Mouse (Mus musculus) left cerebral cortex, postnatal 4 days (tissue): Measurements from ENCODE around the gene Ube2s. TPM values are rescaled to one million over a fixed set of nuclear protein-coding genes. Genes with fewer than 3 reads are reported as not detected.
"Not testable (repeated sequence)": the region's sequence is repeated elsewhere in the genome, so short reads cannot be mapped to it uniquely, and the experiment has no call there.

ENCODE experiments used
- DNase-seq: peaks from one replicate; pipeline ENCODE4 v3.0.0-alpha.2; 2022
- intact Hi-C: fragments of 180-260 bp; cut with DNase I; formaldehyde crosslinking; loops from one replicate; pipeline ENCODE4 v1.15.1; 2025
- total RNA-seq, 2 experiments: library from RNA; stranded (reverse); gene quantifications; 2 replicates each; pipeline ENCODE4 v1.2.3; 2021

The Ube2s gene
- total RNA-seq, result 100 to 1,000 TPM; 176 to 203 TPM

DNA sequence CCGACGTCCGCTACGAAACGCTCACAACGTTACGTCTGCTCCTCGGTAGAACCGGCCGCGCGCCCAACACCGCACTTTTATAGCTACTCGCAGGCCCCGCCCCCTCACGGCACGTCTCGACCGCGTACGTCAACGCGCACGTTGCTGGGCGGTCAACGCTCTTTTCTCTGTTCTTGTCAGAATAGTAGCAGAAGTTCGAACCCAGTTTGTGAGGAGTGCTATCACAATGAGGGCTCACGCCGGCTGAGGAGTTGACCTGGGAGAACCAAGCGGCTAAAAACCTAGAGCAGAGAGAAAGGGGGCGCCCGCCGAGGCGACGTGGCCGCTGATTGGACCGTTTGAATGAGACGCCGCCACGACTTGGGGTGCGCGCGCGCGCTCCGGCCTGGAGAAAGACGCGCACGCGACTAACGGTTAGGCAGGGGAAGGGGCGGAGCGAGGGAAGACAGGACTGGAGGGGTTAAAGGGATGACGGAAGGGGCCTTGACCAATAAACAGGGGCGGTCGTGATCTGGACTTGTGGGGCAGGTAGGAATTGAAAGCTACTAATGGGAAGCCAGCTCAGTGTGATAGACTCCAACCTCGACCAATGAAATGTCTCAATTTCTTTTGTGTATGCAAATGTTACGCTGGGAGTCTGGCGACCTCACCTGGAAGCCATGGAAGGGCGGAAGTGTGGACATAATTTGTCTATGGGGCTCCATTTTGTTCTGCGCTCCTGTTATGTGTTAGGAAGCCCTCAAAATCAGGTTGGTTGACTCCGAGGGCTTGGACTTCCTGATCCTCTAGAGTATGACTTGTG, at the start of gene Ube2s:
Gene Ube2s (minus strand): TSS at position 288 of the 802 bp plus-strand sequence.
- intact Hi-C loops, result no loop called here
- DNase-seq, result peak; percentile 99

DNA sequence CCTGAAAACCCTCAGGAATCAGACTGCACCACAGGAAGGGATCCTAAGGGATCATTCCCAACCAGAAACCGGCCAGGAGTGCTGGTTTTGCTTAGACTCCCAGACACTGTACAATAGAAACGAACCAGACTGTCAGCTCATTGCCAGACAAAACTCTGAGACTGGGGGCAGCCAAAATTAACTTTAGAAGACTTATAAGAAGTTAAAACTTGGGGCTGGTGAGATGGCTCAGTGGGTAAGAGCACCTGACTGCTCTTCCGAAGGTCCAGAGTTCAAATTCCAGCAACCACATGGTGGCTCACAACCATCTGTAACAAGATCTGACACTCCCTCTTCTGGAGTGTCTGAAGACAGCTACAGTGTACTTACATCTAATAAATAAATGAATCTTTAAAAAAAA, 48.5 kb upstream of the Ube2s start:
- DNase-seq, intact Hi-C loops: not testable (repeated sequence)

DNA sequence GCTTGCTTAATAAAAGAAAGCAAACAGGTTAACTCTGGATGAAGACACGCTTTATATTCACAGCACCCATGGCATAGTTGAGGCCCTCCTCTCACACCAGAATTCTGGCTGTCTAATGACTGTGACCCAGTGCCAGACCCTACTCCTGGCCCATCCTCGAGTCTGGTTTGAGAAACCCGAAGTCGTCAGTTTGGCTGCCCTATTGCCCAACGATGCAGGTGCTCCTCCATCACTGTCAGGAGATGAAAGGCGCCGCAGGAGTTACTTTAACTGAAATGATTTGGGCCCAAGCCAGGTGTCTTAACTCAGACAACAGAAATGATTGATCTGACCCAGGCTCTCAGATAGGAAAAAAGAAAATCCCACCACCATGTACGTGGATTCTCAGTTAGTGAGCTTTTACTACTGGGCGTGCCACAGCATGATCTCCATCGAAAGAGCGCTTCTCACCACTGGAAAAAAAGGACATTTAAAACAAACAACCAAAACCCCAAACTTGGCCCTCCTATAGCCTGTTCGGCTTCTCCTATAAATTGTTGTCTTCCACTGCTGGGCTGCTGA, 47.1 kb upstream of the Ube2s start:
- DNase-seq, result no peak
- intact Hi-C loops, result no loop called here

DNA sequence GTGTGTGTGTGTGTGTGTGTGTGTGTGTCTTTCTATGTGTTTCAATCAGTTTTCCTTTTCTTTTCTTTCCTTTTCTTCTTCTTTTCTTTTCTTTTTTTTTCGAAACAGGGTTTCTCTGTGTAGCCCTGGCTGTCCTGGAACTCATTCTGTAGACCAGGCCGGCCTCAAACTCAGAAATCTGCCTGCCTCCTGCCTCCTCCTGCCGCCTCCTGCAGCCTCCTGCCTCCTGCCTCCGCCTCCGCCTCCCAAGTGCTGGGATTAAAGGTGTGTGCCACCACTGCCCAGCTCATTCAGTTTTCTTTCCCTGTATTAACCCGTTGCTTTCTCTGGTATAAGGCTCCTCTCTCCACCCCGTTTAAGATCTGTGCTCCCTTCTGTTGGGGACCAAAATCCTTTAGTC, 44.9 kb upstream of the Ube2s start:
- intact Hi-C loops, result no loop called here
- peak; percentile 47 for DNase-seq

DNA sequence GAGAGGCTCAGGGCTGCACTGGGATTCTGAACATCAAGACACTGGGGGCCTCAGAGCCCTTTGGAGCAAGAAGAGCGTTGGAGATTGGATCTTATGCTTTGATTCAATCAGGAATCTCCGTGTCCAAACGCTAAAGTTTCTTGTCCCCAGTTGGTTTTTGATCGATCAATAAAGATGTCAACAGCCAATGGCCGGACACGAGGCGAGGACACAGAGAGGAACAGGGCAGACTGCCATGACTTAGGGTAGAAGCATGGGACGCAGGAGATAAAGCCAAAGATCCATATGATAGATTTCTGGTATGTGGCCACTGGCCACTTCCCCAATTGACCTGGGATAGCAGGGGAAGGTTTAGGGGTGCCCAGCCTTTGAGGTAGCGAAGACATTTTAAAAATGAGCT, 44.1 kb upstream of the Ube2s start:
- DNase-seq, result no peak
- intact Hi-C loops, result no loop called here

DNA sequence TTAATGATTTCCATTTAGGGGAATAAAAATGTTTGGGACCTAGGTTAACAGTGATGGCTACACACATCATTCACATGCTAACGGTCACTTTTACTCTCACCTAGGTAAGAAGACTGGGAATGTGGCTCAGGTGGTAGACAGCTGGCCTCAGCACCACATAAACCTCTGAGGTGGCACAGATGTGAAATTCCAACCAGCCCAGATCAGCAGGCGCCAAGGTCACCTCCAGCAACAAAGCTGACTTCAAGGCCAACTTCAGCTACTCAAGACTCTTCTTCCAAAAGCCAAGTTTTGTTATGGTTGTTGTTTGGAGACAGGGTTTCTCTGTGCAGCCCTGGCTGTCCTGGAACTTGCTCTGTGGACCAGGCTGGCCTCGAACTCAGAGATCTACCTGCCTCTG, 41.2 kb upstream of the Ube2s start:
- intact Hi-C loops, result no loop called here
- DNase-seq, result no peak

DNA sequence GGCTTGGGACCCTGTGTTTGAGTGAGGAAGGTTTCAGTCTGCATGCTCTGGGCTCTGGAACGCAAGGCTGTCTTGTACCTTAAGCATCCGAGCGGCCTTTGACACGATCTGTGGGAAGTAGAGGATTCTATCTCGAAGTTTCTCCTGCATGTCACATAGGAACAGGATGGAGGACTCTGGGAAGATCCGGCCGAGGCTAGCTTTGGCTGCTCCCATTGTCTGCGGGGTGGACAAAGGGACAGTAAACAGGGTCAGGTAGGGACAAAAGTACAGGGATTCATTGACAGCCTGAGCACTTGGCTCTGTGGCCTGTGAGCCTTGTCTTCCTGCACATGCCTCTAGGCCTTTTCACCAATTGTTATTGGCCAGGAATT, 38.9 kb upstream of the Ube2s start:
- no peak for DNase-seq
- intact Hi-C loops, result no loop called here

DNA sequence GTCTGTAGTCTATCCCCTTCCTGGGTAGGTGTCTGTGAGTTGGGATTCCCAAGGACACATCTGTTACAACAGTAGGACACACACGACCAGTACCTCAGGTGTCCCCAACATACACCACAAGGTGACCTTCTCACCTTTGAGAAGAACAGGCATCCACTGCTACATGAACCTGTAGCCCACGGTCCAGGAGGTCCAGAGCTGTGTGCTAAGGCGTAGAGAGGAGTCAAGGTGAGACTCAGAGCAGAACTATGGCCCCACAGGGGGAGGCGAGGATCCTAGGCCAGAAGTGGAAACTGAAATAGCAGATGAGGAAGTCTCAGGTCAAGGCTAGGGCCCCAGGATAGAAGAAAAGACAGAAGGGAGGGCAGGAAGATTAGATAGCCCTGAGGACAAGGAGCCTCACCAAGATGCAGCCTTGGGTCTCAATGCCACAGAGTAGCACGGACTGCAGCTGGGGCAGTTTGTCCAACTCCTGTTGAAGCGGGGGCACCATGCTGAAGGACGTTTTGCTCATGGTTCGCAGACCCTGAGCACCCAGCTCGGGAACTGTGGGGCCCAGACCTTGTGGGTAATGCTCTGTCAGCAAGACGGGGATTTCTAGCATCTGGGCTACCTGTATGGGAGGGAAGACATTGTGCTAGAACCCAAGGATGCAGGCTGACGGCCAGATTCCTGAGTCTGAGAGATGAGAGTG, 38.4 kb upstream of the Ube2s start:
- DNase-seq, result no peak
- intact Hi-C loops, result no loop called here

DNA sequence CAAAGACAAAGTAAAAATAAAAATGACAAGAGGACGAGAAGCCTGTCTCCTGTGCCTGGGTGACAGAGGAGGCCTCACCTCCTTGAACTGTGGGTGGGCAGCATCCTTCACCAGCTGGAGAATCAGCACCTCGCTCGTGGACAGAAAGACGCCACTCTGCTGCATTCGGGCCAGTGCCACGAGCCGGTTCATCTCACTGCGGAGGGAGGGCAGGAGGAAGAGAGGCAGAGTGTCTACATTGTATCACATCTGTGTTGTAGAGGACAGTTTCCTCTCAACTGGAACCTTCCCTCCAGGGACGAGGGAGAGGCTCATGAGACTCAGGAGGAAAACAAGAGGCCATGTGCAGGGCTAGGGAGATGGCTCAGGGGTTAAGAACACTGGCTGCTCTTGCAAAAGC, 37.0 kb upstream of the Ube2s start:
- intact Hi-C loops, result no loop called here

DNA sequence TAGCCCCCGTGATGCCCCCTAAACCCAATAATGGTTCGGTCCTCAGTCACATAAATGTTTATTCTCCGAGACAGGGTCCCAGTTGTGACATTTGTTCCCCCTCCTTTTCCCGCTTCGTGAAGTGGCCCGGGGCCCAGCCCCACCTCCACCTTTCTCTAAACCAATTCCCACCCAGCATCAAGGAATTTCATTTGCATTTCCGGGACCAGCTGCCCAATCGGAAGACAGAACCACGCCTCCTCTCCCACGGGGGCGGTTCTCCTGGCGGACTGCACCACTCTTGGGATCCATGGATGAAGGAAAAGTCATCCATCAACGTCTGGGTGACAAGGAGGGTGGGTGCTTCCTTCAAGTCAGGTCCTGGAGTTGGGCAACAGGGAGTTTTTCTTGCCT, 32.5 kb upstream of the Ube2s start:
- intact Hi-C loops, result no loop called here
- peak; percentile 84 for DNase-seq

More for the DNA sequence above, 37.0 kb upstream of the Ube2s start:
- no peak for DNase-seq

DNA sequence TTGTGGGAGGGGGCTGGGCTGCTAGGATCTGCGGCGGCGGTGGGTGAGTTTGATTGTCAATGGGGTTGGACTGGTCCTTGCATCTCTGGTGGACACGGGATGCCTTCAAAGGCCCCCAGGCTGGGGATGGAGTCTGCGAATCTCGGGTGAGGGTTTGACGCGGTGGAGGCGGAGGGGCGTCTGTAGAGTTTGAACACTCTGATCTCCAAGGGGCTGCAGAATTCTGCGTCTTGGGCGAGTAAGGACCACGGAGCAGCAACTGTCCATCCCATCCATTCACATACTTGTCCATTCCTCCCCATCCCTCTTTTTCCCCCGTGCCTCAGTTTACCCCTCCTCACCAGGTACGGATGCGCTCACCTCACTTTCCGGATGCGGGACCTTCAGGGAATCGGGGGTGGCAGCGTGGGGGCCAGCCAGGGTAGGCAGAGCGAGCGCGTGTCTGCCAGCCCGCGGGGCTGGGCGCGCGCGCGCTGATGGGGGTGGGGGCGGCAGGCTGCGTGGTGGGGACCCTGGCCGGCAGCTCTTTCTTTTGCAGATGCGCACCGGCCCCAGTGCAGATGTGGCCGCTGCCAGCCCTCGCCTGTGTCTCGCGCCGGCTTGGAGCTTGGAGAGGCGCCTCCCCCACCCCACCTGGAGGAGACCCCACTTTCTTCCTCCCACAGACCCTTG, 32.0 kb upstream of the Ube2s start, which contains the start of gene Shisa7:
Gene Shisa7 (minus strand): TSS at position 452 of the 672 bp plus-strand sequence.
- intact Hi-C loops, result no loop called here
- DNase-seq, result no peak

DNA sequence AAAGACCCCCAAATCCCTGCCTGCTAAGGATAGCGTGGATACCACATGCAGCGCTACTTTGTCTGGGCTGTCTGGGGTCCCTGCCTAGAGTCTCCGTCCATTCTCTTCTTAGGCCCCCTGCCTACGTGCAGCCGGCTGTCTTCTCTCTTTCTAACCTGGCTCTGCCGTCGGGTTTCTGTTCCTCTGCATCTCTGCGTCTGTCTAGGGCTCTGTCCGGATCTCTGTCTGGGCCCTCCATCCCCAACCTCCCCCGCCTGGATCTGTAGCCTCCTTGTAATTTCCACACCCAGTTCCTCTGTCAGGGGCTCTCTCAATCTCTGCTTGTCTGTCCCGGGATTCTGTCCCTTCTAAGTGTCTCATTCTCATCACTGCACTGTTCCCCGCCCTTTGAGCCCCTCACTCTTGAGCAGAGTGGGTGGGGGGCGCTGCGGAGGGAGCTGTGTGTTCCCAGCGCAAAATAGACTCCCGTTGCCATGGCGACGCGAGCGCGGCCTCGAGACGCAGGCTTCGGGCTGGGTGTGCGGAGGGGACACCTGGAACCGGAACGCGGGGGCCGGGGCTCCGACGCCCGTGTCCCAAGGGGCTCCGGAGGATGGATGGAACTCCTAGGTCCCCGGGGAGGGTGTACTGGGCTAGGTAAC, 31.3 kb upstream of the Ube2s start:
- DNase-seq, result peak; percentile 64
- intact Hi-C loops, result no loop called here

DNA sequence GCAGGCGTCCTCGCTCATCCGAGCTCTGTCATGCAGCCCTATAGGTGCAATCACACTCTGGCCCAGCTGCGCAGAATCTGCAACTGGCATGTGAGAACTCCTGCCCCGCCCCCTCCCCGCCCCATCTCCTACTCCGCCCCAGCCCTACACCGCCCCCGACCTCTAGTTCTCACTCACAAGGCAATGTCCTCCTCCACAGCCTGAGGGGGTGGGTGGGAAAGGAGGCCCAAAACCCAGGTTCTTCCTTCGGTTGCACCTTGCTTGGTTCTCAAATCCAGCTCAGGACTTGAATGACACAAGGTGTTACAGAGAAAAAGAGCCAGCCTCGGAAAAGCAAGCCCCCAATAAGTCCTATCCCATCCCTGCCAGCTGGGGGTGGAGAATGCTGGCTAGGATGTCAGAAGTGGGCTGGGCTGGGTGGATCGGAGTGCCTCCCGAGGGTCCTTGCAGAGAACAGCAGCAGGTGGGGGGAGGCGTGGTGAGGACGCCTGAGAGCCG, 30.3 kb upstream of the Ube2s start:
- peak; percentile 28 for DNase-seq
- intact Hi-C loops, result no loop called here

DNA sequence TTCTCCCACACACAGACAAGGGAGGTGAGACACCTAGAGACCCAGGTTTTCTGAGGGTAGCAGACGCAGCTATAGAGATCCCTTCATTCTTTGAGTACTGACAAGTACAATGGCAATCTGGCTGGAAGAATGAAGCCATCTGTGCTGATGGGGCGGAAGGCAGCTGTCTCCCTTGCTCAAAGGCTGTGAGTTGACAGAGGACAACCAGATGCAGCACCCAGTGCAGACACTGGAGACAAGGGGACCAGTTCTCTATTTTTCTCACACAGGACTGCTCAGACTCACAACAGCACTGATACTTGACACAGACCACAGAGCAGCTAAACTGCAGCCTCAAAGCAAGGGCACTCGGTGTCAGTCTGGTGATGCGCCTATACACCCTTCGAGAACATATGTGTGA, 29.7 kb upstream of the Ube2s start:
- intact Hi-C loops, result no loop called here
- no peak for DNase-seq

DNA sequence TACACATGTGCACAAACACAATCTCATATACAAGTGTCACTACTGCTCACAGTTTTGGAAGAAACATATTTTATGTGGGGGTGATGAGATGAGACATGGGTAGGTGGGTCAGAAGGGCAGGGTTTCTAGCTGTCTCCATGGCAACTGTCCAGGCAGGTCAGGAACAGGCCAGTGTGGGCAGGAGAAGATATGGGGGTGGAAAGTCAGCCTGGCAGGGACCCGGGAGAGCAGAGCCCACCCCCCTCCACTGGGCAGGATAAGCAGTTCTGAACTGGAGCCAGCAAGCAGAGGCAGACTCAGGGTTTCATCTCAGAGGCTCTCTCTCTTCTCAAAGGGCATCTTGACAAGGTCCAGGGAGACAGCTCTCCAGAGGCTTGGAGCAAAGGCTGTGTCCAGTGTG, 25.2 kb upstream of the Ube2s start:
- intact Hi-C loops, result no loop called here
- DNase-seq, result no peak

DNA sequence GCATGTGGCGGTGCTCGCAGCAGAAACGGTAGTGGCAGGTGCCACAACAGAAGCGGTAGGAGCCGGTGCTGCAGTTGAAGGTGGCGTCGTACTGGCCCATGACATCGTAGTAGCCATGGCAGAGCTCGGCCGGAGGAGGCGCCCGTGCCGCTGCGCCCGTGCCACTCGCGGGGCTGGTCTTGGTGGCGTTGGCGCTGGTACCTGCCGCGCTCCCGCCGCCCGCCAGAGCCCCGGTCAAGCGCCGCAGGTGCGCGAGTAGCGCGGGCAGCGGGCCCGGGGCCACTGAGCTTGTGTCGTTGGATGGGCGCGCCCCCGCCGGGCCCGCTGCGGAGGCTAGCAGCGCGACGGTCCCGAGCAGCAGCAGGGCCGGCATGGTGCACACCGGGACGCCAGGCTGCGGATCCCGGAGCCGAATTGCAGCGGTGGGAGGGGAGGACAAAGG, 24.0 kb upstream of the Ube2s start:
- peak; percentile 72 for DNase-seq

DNA sequence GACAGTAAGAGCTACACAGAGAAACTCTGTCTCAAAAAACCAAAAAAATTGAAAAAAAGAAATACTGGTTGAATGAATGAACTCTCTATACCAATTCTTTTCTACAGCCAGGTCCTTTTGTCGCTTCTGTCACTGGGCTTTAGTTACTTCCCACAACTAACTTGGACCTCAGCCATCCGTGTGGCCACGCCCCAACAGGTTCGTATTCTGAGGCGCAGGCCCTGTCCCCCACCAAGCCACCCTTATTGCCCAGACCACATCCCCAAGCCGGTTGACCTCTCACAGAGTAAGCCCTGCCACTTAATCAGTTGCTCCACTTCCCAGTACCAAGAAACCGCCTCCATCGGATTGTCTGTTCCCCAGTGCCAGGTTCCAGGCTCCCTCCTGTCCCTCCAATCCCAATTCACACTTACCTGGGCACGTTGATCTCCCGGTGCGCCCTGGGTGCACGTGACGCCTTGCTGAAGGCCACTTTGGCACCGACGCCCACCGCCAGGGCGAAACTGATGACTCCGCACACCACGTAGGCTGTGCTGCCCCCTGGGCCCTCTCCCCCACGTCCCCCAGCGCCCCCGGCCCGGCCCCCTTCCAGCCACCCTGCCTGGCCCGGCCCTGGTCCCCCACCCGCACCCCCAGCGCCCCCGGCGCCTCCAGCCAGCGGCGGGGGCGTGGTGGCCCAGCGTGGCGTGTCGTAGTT, 23.4 kb upstream of the Ube2s start:
- DNase-seq, result no peak
- intact Hi-C loops, result no loop called here

More for the DNA sequence above, 24.0 kb upstream of the Ube2s start:
- intact Hi-C loops, result no loop called here

DNA sequence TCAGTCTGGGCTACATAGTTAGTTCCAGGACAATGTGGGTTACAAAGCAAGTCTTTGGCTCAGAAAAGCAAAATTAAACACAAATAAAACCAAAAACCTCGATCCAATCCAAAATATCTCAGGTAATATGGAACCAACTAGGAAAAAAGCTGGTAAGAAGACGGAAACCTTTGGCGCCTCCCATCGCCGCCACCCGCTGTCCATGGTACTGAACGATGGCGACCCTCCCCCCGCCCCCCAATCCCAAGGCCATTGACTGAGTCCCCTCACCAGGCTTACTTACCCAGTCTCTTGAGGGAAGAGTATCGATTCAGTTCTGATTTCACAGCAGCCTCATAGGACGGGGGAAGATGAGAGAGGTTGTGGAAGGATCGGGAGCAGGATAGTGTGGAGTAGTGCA, 18.1 kb upstream of the Ube2s start:
- intact Hi-C loops, result no loop called here
- DNase-seq, result no peak

DNA sequence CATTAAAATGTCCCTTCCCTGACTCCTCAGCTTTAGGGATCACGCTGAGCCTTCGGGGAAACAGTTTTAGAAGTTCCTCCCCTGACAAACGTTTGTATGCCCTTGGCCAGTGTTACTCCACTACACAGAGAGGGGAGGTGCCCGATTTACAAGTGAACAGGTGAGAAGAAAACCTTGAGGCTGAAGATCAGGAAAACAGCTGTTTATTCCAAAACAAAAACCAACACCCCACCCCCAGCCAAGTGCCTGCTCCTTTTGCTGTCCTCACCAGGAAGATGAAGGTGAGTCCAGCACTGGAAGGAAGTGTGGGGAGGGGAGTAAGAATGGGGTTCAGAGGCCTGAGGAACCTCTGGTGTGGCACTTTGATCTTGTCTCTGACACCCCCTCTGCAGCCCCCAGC, 13.0 kb upstream of the Ube2s start:
- no peak for DNase-seq
- intact Hi-C loops, result no loop called here
